Mouse (Mus musculus): ENCODE data around the gene Acsbg2. TPM values are rescaled to one million over a fixed set of nuclear protein-coding genes. Genes with fewer than 3 reads are reported as not detected.

The Acsbg2 gene
- polyA plus RNA-seq, 1 experiment from 2014 or later = not detected

- H3K36me3 ChIP-seq (ENCODE audit: insufficient read depth) = no peaks in the 10 kb centered on the region
- no peak overlapping the region for H3K4me3 ChIP-seq (ENCODE audit: low read depth, low read length)
- no peaks in the 10 kb centered on the region for H3K9me3 ChIP-seq (ENCODE audit: low read depth, low read length)
- no peak overlapping the region for H3K4me2 ChIP-seq
- 49% methylated on average over 4 of the region's 4 CpGs for WGBS
- DNase-seq (peak; percentile 82), ATAC-seq (ENCODE audit: insufficient read depth) (peak; percentile 8; the same call in 1 of the 2 replicates)
- H3K27me3 ChIP-seq (ENCODE audit: insufficient read depth, low read length) = no peaks in the 10 kb centered on the region
- TF ChIP-seq CTCF (IDR thresholded peaks at IDR 0.05; ENCODE audit: low read depth) = peak; percentile 86
- H3K27ac ChIP-seq (ENCODE audit: low read depth) = peak overlapping the region; percentile 46
- no peak overlapping the region for H3K9ac ChIP-seq
- H3K4me1 ChIP-seq (ENCODE audit: insufficient read depth) = peaks cover 3% of the 10 kb centered on the region; the same call in 1 of the 2 replicates
Observed at GRCm38 (mm10) chr17:56858216-56858615, 16.0 kb downstream of the Acsbg2 start.

DNA sequence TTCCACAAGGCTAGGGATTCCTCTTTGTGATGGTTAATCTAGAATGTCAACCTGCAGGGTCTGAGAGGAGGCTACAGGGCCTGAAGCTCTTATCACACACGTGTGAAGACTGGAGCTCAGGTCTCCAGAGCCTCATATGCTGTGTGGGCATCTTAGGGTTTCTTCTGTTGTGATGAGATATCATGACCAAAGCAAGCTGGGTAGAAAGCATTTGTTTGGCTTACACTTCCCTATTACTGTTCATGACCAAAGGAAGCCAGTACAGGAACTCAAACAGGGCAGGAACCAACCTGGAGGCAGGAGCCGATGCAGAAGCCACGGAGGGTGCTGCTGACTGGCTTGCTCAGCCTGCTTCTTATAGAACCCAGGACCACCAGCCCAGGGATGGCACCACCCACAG is 18.8 kb downstream of the Acsbg2 start:
- TF ChIP-seq CTCF (IDR thresholded peaks at IDR 0.05; ENCODE audit: low read depth) = no peak
- H3K27me3 ChIP-seq (ENCODE audit: insufficient read depth, low read length) = no peaks in the 10 kb centered on the region
- DNase-seq = no peak
- no peaks in the 10 kb centered on the region for H3K9me3 ChIP-seq (ENCODE audit: low read depth, low read length)
- H3K27ac ChIP-seq (ENCODE audit: low read depth) = no peak overlapping the region
- H3K4me1 ChIP-seq (ENCODE audit: insufficient read depth) = peaks cover 3% of the 10 kb centered on the region; the same call in 1 of the 2 replicates
- H3K36me3 ChIP-seq (ENCODE audit: insufficient read depth) = no peaks in the 10 kb centered on the region
- 86% methylated on average over 3 of the region's 3 CpGs for WGBS
- H3K4me2 ChIP-seq = no peak overlapping the region
- H3K4me3 ChIP-seq (ENCODE audit: low read depth, low read length) = no peak overlapping the region
- ATAC-seq (ENCODE audit: insufficient read depth) = no peak
- no peak overlapping the region for H3K9ac ChIP-seq

DNA sequence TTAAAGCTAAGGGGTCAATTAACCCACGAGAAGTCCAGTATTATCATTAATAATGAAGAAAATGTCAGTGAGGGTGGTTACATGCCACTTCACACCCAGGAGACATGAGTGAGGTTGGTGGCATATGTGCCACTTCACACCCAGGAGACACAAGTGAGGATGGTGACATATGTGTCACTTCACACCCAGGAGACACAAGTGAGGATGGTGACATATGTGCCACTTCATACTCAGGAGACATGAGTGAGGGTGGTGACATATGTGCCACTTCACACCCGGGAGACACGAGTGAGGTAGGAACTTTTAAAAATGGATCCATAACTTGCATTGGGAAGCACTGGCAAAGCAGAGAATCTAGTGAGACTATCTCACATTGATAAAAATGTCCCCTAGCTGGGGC is 23.1 kb downstream of the Acsbg2 start:
- no peak for ATAC-seq (ENCODE audit: insufficient read depth)
- Histone ChIP-seq H3K4me2 (no peak overlapping the region), H3K9ac (no peak overlapping the region), H3K4me3 (ENCODE audit: low read depth, low read length) (no peak overlapping the region), H3K36me3 (ENCODE audit: insufficient read depth) (no peaks in the 10 kb centered on the region), H3K27me3 (ENCODE audit: insufficient read depth, low read length) (no peaks in the 10 kb centered on the region), H3K9me3 (ENCODE audit: low read depth, low read length) (no peaks in the 10 kb centered on the region), H3K4me1 (ENCODE audit: insufficient read depth) (no peaks in the 10 kb centered on the region), H3K27ac (ENCODE audit: low read depth) (no peak overlapping the region)
- 65% methylated on average over 3 of the region's 3 CpGs for WGBS
- TF ChIP-seq CTCF (IDR thresholded peaks at IDR 0.05; ENCODE audit: low read depth) = no peak
- no peak for DNase-seq

DNA sequence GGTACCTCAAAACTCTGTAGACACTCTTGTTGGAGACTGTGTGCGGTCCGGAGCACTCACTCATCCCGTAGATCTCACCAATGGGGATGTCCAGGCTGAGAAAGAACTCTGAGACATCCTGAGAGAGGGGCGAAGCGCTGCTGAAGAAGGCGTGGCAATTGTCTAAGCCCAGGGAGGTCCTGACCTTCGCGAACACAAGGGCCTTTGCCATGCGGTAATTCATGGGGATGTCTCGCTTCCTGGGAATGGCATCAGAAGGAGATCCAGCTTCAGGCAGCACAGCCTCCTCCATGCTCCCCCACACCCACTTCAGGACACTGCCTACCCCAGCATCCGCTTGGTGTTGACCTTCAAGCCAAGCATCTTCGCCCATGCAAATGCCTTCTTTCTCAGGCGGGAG is 24.5 kb downstream of the Acsbg2 start:
- no peak overlapping the region for H3K27ac ChIP-seq (ENCODE audit: low read depth)
- H3K9me3 ChIP-seq (ENCODE audit: low read depth, low read length) = no peaks in the 10 kb centered on the region
- H3K27me3 ChIP-seq (ENCODE audit: insufficient read depth, low read length) = no peaks in the 10 kb centered on the region
- ATAC-seq (ENCODE audit: insufficient read depth) = no peak
- no peak overlapping the region for H3K4me3 ChIP-seq (ENCODE audit: low read depth, low read length)
- no peak overlapping the region for H3K9ac ChIP-seq
- DNase-seq = no peak
- H3K4me2 ChIP-seq = no peak overlapping the region
- TF ChIP-seq CTCF (IDR thresholded peaks at IDR 0.05; ENCODE audit: low read depth) = no peak
- no peaks in the 10 kb centered on the region for H3K36me3 ChIP-seq (ENCODE audit: insufficient read depth)
- WGBS = 82% methylated on average over 13 of the region's 13 CpGs
- no peaks in the 10 kb centered on the region for H3K4me1 ChIP-seq (ENCODE audit: insufficient read depth)

GRCm38 (mm10) chr17:56848785-56849184 is 25.5 kb downstream of the Acsbg2 start:
- no peaks in the 10 kb centered on the region for H3K4me1 ChIP-seq (ENCODE audit: insufficient read depth)
- no peaks in the 10 kb centered on the region for H3K36me3 ChIP-seq (ENCODE audit: insufficient read depth)
- no peak overlapping the region for H3K4me2 ChIP-seq
- no peak overlapping the region for H3K9ac ChIP-seq
- no peak overlapping the region for H3K27ac ChIP-seq (ENCODE audit: low read depth)
- no peaks in the 10 kb centered on the region for H3K27me3 ChIP-seq (ENCODE audit: insufficient read depth, low read length)
- no peak for DNase-seq
- no peak for TF ChIP-seq CTCF (IDR thresholded peaks at IDR 0.05; ENCODE audit: low read depth)
- no peaks in the 10 kb centered on the region for H3K9me3 ChIP-seq (ENCODE audit: low read depth, low read length)
- ATAC-seq (ENCODE audit: insufficient read depth) = no peak
- H3K4me3 ChIP-seq (ENCODE audit: low read depth, low read length) = no peak overlapping the region
- 78% methylated on average over 5 of the region's 5 CpGs for WGBS

DNA sequence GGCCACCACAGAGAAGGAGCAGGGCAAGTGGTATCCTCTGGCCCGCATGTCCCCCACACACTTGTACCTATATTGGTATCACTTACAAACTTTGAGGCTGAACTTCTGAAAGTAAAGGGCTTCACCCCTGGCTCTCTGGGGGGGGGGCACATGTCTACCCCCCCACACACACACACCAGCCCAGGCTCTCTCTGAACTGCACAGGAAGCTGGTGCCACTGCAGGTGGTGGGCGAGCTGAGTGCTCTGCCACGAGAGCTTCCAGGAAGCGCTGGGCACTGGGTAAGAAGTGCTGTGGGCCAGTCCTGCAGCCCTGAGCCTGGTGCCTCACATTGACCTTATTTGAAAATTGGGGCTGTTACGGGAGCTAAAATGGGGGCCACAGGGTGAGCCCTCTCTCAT is 30.6 kb downstream of the Acsbg2 start:
- Histone ChIP-seq H3K36me3 (ENCODE audit: insufficient read depth) (no peaks in the 10 kb centered on the region), H3K4me1 (ENCODE audit: insufficient read depth) (no peaks in the 10 kb centered on the region), H3K9ac (no peak overlapping the region), H3K27me3 (ENCODE audit: insufficient read depth, low read length) (no peaks in the 10 kb centered on the region), H3K4me2 (no peak overlapping the region), H3K4me3 (ENCODE audit: low read depth, low read length) (no peak overlapping the region), H3K9me3 (ENCODE audit: low read depth, low read length) (no peaks in the 10 kb centered on the region), H3K27ac (ENCODE audit: low read depth) (no peak overlapping the region)
- ATAC-seq (ENCODE audit: insufficient read depth) (no peak), DNase-seq (no peak)
- no peak for TF ChIP-seq CTCF (IDR thresholded peaks at IDR 0.05; ENCODE audit: low read depth)
- 74% methylated on average over 5 of the region's 5 CpGs for WGBS

DNA sequence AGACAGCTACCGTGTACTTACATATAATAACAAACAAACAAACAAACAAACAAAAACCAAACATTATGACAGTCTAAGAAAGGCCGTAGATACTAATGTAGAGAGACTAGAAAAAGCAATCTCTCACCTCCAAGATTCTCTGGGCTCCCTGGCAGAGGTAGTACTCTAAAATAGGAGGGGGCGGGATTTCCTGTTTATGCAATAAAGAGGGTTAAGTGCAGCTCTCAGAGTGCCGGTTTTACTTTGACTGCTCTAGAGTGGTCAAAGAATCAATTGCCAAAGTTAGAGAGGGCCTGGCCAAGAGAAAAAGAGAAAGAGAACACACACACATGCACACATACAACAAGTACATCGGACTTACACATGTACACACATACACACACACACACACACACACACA is 32.1 kb downstream of the Acsbg2 start:
- no peaks in the 10 kb centered on the region for H3K9me3 ChIP-seq (ENCODE audit: low read depth, low read length)
- no peak overlapping the region for H3K4me3 ChIP-seq (ENCODE audit: low read depth, low read length)
- H3K9ac ChIP-seq = no peak overlapping the region
- no peak overlapping the region for H3K27ac ChIP-seq (ENCODE audit: low read depth)
- no peaks in the 10 kb centered on the region for H3K27me3 ChIP-seq (ENCODE audit: insufficient read depth, low read length)
- H3K4me2 ChIP-seq = no peak overlapping the region
- no peaks in the 10 kb centered on the region for H3K4me1 ChIP-seq (ENCODE audit: insufficient read depth)
- TF ChIP-seq CTCF (IDR thresholded peaks at IDR 0.05; ENCODE audit: low read depth) = no peak
- DNase-seq (no peak), ATAC-seq (ENCODE audit: insufficient read depth) (no peak)
- H3K36me3 ChIP-seq (ENCODE audit: insufficient read depth) = no peaks in the 10 kb centered on the region
- 70% methylated on average over 5 of the region's 5 CpGs for WGBS

GRCm38 (mm10) chr17:56840524-56840923 is 33.7 kb downstream of the Acsbg2 start:
- H3K27ac ChIP-seq (ENCODE audit: low read depth) = no peak overlapping the region
- no peaks in the 10 kb centered on the region for H3K36me3 ChIP-seq (ENCODE audit: insufficient read depth)
- H3K4me2 ChIP-seq = no peak overlapping the region
- no peak for TF ChIP-seq CTCF (IDR thresholded peaks at IDR 0.05; ENCODE audit: low read depth)
- DNase-seq = no peak
- H3K4me3 ChIP-seq (ENCODE audit: low read depth, low read length) = no peak overlapping the region
- ATAC-seq (ENCODE audit: insufficient read depth) = no peak
- no peaks in the 10 kb centered on the region for H3K4me1 ChIP-seq (ENCODE audit: insufficient read depth)
- no peaks in the 10 kb centered on the region for H3K27me3 ChIP-seq (ENCODE audit: insufficient read depth, low read length)
- no peaks in the 10 kb centered on the region for H3K9me3 ChIP-seq (ENCODE audit: low read depth, low read length)
- 77% methylated on average over 7 of the region's 7 CpGs for WGBS
- no peak overlapping the region for H3K9ac ChIP-seq
